Comparison of ENCODE assay signal across 22 mouse cellular contexts in the genomic region with DNA sequence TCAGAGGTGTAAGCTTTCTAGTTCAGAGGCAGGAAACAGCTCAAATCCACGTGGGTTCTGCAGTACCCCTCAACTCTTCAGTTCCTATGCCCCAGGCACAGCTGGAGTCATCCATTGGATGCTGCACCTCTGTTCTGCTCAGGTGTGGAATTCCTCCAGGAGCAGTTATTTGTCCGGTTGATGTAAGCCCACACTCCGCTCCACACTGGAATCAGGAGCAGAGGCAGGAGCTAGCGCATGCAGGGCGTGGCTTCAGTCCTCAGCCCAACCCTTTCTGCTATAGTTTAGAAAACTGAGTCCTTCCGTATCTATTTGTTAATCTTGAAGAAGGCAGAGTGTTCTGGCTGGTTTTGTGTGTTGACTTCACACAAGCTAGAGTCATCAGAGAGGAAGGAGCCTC. TPM values are rescaled to one million over a fixed set of nuclear protein-coding genes. Genes with fewer than 3 reads are reported as not detected.
DNase-seq lines count a peak whose midpoint lies in the region; ATAC-seq and TF ChIP-seq lines count a peak whose summit lies in the region.
"Had no signal": no experiment of that assay in that cellular context is flagged by ENCODE, and none has a peak within 500 bp of the region (broad histone marks: within the 10 kb centered on the region; RNA-seq: fewer than 3 reads in every experiment).

No protein-coding gene starts in this region.

- ATAC-seq in liver, embryonic 12.5 days: no peak
- ATAC-seq in midbrain, embryonic 11.5 days (ENCODE audit: low FRiP score): no peak
- ATAC-seq in midbrain, embryonic 13.5 days: no peak
- peak; percentile 46; the same call in 1 of the 2 replicates for ATAC-seq in limb, embryonic 13.5 days (ENCODE audit: low FRiP score, low read depth)
- ATAC-seq: activated CD4-positive, CD25-positive, alpha-beta regulatory T cell, adult 4 months; forebrain, embryonic 16.5 days; Patski had no signal

- H3K4me2 ChIP-seq in liver, embryonic 12.5 days: no peak overlapping the region
- no peak overlapping the region for H3K4me2 ChIP-seq in midbrain, embryonic 11.5 days
- H3K4me2 ChIP-seq in midbrain, embryonic 13.5 days (replicated peaks): no peak overlapping the region
- peak overlapping the region; percentile 21 for H3K4me2 ChIP-seq in limb, embryonic 13.5 days (replicated peaks)
- H3K4me2 ChIP-seq: embryonic facial prominence, embryonic 15.5 days; hindbrain, embryonic 15.5 days; liver, embryonic 15.5 days; midbrain, embryonic 12.5 days had no signal

- no peaks in the 10 kb centered on the region for H3K27me3 ChIP-seq in liver, adult 2 months (ENCODE audit: control insufficient read depth, insufficient read depth, low read length)
- H3K27me3 ChIP-seq in liver, embryonic 12.5 days (replicated peaks): peaks cover 41% of the 10 kb centered on the region
- no peaks in the 10 kb centered on the region for H3K27me3 ChIP-seq in midbrain, embryonic 11.5 days (ENCODE audit: control insufficient read depth, insufficient read depth, low read length)
- H3K27me3 ChIP-seq in midbrain, embryonic 13.5 days: no peaks in the 10 kb centered on the region
- H3K27me3 ChIP-seq in limb, embryonic 13.5 days: no peaks in the 10 kb centered on the region
- H3K27me3 ChIP-seq: embryonic facial prominence, embryonic 15.5 days; hindbrain, embryonic 15.5 days; Patski had no signal

- no peak overlapping the region for H3K4me3 ChIP-seq in liver, adult 2 months (ENCODE audit: insufficient read depth, low read depth, low read length)
- H3K4me3 ChIP-seq in liver, embryonic 12.5 days: no peak overlapping the region
- no peak overlapping the region for H3K4me3 ChIP-seq in midbrain, embryonic 11.5 days (ENCODE audit: low read depth, low read length)
- no peak overlapping the region for H3K4me3 ChIP-seq in midbrain, embryonic 13.5 days (replicated peaks)
- H3K4me3 ChIP-seq in limb, embryonic 13.5 days: no peak overlapping the region
- H3K4me3 ChIP-seq: embryonic facial prominence, embryonic 15.5 days; heart, embryonic 10.5 days; hindbrain, embryonic 15.5 days; layer of hippocampus, adult 2 months; liver, embryonic 15.5 days; midbrain, embryonic 12.5 days had no signal

- H3K36me3 ChIP-seq in liver, adult 2 months (ENCODE audit: control insufficient read depth, insufficient read depth, low read length): no peaks in the 10 kb centered on the region
- no peaks in the 10 kb centered on the region for H3K36me3 ChIP-seq in liver, embryonic 12.5 days
- no peaks in the 10 kb centered on the region for H3K36me3 ChIP-seq in midbrain, embryonic 11.5 days (ENCODE audit: control insufficient read depth, insufficient read depth, low read length)
- H3K36me3 ChIP-seq in midbrain, embryonic 13.5 days: no peaks in the 10 kb centered on the region
- H3K36me3 ChIP-seq in limb, embryonic 13.5 days: no peaks in the 10 kb centered on the region
- H3K36me3 ChIP-seq: embryonic facial prominence, embryonic 15.5 days; G1E; heart, embryonic 10.5 days; hindbrain, embryonic 15.5 days; liver, embryonic 15.5 days; midbrain, embryonic 12.5 days had no signal

- no peaks in the 10 kb centered on the region for H3K79me2 ChIP-seq in liver, adult 2 months (ENCODE audit: control insufficient read depth, insufficient read depth, low read length)

- H3K4me1 ChIP-seq in liver, adult 2 months (ENCODE audit: control insufficient read depth, insufficient read depth, low read length): peaks cover 15% of the 10 kb centered on the region
- H3K4me1 ChIP-seq in liver, embryonic 12.5 days: peaks cover 6% of the 10 kb centered on the region
- H3K4me1 ChIP-seq in midbrain, embryonic 11.5 days (ENCODE audit: control insufficient read depth, insufficient read depth, low read length): no peaks in the 10 kb centered on the region
- no peaks in the 10 kb centered on the region for H3K4me1 ChIP-seq in midbrain, embryonic 13.5 days (replicated peaks)
- peaks cover 52% of the 10 kb centered on the region for H3K4me1 ChIP-seq in limb, embryonic 13.5 days
- H3K4me1 ChIP-seq: heart, embryonic 10.5 days; hindbrain, embryonic 15.5 days; midbrain, embryonic 12.5 days had no signal

- peak overlapping the region; percentile 40 for H3K27ac ChIP-seq in liver, adult 2 months (replicated peaks; ENCODE audit: insufficient read depth, low read depth, low read length)
- H3K27ac ChIP-seq in liver, embryonic 12.5 days: no peak overlapping the region
- no peak overlapping the region for H3K27ac ChIP-seq in midbrain, embryonic 11.5 days (ENCODE audit: low read depth, low read length)
- H3K27ac ChIP-seq in midbrain, embryonic 13.5 days: no peak overlapping the region
- H3K27ac ChIP-seq in limb, embryonic 13.5 days: peak overlapping the region; percentile 63
- H3K27ac ChIP-seq: embryonic facial prominence, embryonic 15.5 days; heart, embryonic 10.5 days; hindbrain, embryonic 15.5 days; layer of hippocampus, adult 2 months; liver, embryonic 15.5 days; midbrain, embryonic 12.5 days had no signal

- no peak overlapping the region for H3K9ac ChIP-seq in liver, adult 2 months (ENCODE audit: low read depth, low read length)
- H3K9ac ChIP-seq in liver, embryonic 12.5 days: no peak overlapping the region
- H3K9ac ChIP-seq in midbrain, embryonic 11.5 days (ENCODE audit: low read length): no peak overlapping the region
- no peak overlapping the region for H3K9ac ChIP-seq in midbrain, embryonic 13.5 days (replicated peaks)
- H3K9ac ChIP-seq in limb, embryonic 13.5 days: no peak overlapping the region
- H3K9ac ChIP-seq: embryonic facial prominence, embryonic 15.5 days; hindbrain, embryonic 15.5 days; liver, embryonic 15.5 days; midbrain, embryonic 12.5 days had no signal

- DNase-seq in liver, adult 2 months (ENCODE audit: extremely low read depth, low read depth, low spot score): peak; percentile 49
- peak; percentile 35 for DNase-seq in midbrain, embryonic 11.5 days (ENCODE audit: low spot score, missing footprints)
- no peak for DNase-seq in natural killer cell, adult 2 months (ENCODE audit: low spot score in 2 of 2)
- DNase-seq in cerebellum, postnatal 36 days: no peak
- DNase-seq: adrenal gland, postnatal 10 days; cerebellum, adult 2 months; cerebellum, postnatal 25 days; gastrocnemius, postnatal 10 days; kidney, postnatal 25 days had no signal

- TF ChIP-seq CTCF in liver, adult 2 months (IDR thresholded peaks at IDR 0.05; ENCODE audit: low read depth, low read length): no peak

- no peaks in the 10 kb centered on the region for H3K9me3 ChIP-seq in liver, embryonic 12.5 days (replicated peaks)
- H3K9me3 ChIP-seq in midbrain, embryonic 11.5 days (ENCODE audit: control insufficient read depth, low read length): no peaks in the 10 kb centered on the region
- no peaks in the 10 kb centered on the region for H3K9me3 ChIP-seq in midbrain, embryonic 13.5 days
- no peaks in the 10 kb centered on the region for H3K9me3 ChIP-seq in limb, embryonic 13.5 days
- H3K9me3 ChIP-seq: embryonic facial prominence, embryonic 15.5 days; G1E; heart, embryonic 10.5 days; hindbrain, embryonic 15.5 days; liver, embryonic 15.5 days; midbrain, embryonic 12.5 days had no signal

- WGBS in liver, adult 2 months: 50% methylated on average over 6 of the region's 6 CpGs
- WGBS in liver, embryonic 12.5 days (ENCODE audit: insufficient replicate concordance): 60% methylated on average over 6 of the region's 6 CpGs
- 72% methylated on average over 6 of the region's 6 CpGs for WGBS in midbrain, embryonic 11.5 days
- whole genome bisulfite sequencing in midbrain, embryonic 13.5 days: 67% methylated on average over 6 of the region's 6 CpGs
- WGBS in limb, embryonic 13.5 days: 53% methylated on average over 6 of the region's 6 CpGs

- TF ChIP-seq POLR2A in liver, adult 2 months (IDR thresholded peaks at IDR 0.05; ENCODE audit: extremely low read depth, insufficient read depth, low read length): no peak

RNA-seq across cellular contexts. Expression of gene Nek6, which starts 9.3 kb away (rescaled TPM):
- total RNA-seq in liver, adult 2 months (2014; rRNA removed): 13.6 and 17.1 TPM in 2 replicates
- polyA plus RNA-seq in liver, adult 2 months (2012; rRNA removed): 51.0 and 58.8 TPM in 2 replicates
- polyA plus RNA-seq in liver, embryonic 12.5 days (2016; fragmentation: Nextera tagmentation; extraction: Ambion mirVana): 42.7 and 45.7 TPM in 2 replicates
- polyA plus RNA-seq in midbrain, embryonic 11.5 days (2014; fragmentation: Nextera tagmentation; extraction: Ambion mirVana): 87.3 and 92.3 TPM in 2 replicates
- polyA plus RNA-seq in midbrain, embryonic 13.5 days (2015; fragmentation: Nextera tagmentation; extraction: Ambion mirVana): 63.2 and 72.9 TPM in 2 replicates
- polyA plus RNA-seq in limb, embryonic 13.5 days (2015; fragmentation: Nextera tagmentation; extraction: Ambion mirVana): 179 and 181 TPM in 2 replicates

Comparison
In these comparisons a context has a peak if more than half of its experiments do, and no peak if none do; other contexts are left out.
1. H3K27ac ChIP-seq: peak in liver, adult 2 months (single experiment) and limb, embryonic 13.5 days (single experiment); none in liver, embryonic 12.5 days (single experiment), midbrain, embryonic 11.5 days (single experiment) and midbrain, embryonic 13.5 days (single experiment).
2. DNase-seq: peak in liver, adult 2 months (single experiment) and midbrain, embryonic 11.5 days (single experiment); none in natural killer cell, adult 2 months (0 of 2) and cerebellum, postnatal 36 days (0 of 2).